Mouse (Mus musculus) urinary bladder, postnatal 25 days (tissue): ENCODE measurements around the gene Map4k1.

Experiments
- DNase-seq: peaks from one replicate; pipeline ENCODE4 v3.0.0; 2022; ENCODE audit warnings: low spot score

The Map4k1 gene

DNA sequence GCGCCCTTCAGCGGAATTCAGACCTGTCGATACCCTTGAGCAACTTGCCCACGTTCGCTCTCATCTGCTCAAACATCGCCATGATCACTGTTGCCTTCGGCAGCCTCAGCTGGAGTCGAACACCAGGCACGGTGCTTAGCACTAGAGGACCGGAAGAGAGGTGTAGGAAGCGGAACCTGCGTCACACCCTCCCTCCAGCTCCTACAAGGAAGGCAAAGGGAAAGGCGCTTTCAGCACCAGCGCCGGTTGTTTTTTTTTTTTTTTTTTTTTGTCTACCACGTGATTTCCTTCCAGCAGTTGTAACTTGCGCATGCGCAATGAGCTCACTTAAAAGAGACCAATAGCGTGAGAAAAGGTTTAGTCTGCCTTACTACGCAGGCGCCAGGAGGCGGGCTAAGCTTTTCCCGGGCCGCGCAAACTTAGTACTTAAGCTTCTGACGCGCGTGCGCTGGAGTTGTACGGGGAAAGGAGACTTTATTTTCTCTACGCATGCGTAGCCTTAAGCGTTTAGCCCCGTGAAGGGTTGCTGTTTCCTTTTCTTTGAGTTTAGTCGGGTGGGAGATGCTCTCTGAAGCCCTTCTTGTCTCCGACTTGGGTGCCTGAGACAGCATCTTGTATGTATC lies at the start of gene Map4k1, which contains the start of gene Eif3k:
TSS of gene Map4k1 (plus strand) at position 400 of the 623 bp plus-strand sequence.
TSS of gene Eif3k (minus strand) at position 214 of the 623 bp plus-strand sequence.
- DNase-seq, result peak; percentile 90

DNA sequence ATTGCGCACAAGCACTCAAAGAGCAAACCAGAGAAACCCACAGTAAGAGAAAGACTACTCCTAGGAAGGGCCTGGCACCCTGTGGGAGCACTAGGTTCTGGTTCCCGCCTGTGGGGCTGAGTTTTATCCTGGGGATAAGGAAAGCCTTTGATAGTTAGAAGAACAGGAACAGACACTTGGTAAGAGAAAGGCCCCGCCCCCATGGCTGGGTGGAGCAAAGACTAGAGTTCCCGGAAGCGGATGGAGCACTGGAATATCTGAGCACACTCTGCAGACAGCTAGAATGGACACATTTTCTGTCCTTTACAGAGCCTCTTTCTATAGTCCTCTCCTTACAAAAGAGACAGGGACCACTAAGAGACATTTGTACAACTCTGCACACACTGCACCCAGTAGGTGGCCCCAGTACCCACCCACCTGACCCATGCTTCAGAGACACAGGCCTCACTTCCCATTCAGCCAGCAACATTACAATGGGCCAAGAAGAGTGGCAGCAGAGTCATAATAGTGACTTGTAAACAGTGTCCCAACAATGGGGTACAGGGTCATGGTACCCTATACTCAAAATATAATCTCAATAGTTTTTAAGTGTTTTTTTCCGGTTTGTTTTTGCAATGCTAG lies 49.3 kb upstream of the Map4k1 start:
- DNase-seq, result no peak

DNA sequence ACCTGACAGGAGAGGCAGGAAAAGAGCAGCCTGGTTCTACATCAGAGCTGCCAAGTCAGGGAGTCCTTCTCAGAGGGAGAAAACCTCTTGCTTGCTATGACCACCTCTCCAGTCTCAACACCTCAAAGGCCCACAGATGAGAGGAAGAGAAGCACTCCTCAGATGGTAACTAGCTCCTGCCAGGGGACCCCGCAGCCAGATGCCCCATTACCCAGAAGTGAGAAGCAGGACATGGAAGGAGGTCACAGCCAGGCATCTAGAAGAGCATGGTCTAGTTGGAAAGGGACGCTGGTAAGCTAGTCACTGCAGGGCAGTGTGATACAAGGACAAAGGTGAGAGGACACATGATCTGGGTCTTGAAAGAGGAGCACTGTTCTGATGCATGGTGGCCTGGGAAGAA lies 48.0 kb upstream of the Map4k1 start:
- no peak for DNase-seq

DNA sequence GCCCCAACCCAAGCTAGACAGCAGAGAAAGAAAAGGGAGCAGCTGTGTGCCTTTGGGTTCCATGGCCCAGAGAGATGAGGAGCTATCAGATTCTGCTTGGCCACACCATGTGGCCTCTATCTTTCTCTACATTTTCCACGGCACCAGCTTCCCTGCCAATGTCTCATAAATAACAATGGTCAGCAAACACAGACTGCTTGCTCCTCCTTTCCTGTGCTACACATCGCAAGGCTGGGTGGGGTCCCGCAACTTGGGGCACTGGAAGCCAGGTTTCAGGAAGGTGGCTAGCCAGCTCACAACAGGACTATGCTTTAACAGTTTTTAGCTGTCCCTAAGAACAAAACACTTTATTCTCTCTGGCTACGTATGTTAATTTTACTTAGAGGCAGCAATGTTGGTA lies 45.1 kb upstream of the Map4k1 start:
- no peak for DNase-seq

GRCm38 (mm10) chr7:28938654-28939053 lies 43.2 kb upstream of the Map4k1 start:
- no peak for DNase-seq

DNA sequence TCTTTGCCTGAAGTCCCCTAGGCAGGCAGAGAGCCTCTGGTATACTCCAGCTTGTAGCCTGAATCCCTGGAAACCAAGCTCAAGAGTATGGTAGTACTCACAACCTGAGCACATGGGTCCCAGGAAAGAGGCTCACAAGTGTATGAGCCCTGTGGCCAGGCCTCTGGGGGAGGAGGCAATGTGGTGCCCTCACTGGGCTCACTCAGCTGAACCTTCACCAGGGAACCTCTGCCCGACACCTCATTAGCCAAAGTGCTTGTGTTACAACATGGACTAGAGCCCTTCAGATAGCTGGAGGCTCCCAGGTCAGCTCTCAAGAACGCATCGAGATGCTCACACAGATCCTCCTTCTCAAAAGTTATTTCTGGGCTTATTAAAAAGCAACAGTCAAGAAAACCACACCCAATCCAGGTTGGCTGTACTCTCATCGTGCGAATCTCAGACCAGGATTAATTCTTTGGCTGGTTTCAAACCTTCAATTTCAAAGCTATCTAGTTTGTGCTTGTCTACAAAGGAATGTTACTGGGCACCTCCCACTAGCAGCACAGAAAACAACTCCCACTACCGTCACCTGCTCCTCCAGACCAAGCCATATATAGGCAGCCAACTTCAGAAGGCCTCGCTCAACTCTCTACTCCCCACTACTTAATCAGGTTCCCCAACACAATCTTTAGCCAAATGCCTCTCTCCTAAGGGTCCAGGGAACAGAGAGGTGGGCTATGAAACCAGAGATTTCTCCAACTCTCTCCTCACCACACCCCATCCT lies 42.2 kb upstream of the Map4k1 start:
- DNase-seq, result no peak

DNA sequence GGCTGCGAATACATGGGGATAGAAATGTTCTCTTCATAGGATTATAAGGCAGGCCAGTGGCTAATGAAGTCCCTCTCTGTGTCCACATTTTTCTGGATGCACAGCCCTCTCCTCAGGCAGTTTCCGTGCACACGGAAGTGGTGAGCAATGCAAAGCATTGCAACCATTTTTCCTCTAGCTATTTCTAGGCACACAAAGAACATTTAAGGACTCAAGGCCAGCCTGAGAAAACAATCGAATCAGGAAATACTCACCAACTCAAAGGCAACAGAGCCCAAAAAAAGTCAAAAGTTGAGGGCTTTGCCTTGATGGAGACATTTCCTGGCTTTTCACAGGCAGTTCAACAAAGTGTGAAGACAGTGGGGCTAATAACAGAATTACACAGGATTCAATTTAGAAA lies 40.7 kb upstream of the Map4k1 start:
- DNase-seq, result no peak

DNA sequence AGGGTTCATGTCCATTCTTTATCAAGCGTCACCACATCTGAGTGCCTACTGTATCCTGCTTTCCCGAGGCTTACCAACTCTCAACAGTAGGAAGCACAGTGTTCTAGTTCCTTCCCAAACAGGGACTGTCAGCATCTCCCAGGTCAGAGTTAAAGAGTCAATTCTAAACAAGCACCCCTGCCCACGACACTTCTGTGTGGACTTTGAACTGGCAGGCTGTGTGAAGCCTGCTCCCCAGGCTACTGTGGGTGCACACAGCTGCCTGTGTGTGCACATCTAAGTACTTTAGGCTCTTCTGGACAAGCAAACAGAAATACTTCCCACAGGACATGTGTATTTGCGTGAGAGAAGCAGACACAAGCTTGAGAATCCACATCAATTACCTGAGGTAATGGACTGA lies 40.3 kb upstream of the Map4k1 start:
- DNase-seq, result no peak

- no peak for DNase-seq
These were observed 38.2 kb upstream of the Map4k1 start for GRCm38 (mm10) chr7:28943451-28944180.

DNA sequence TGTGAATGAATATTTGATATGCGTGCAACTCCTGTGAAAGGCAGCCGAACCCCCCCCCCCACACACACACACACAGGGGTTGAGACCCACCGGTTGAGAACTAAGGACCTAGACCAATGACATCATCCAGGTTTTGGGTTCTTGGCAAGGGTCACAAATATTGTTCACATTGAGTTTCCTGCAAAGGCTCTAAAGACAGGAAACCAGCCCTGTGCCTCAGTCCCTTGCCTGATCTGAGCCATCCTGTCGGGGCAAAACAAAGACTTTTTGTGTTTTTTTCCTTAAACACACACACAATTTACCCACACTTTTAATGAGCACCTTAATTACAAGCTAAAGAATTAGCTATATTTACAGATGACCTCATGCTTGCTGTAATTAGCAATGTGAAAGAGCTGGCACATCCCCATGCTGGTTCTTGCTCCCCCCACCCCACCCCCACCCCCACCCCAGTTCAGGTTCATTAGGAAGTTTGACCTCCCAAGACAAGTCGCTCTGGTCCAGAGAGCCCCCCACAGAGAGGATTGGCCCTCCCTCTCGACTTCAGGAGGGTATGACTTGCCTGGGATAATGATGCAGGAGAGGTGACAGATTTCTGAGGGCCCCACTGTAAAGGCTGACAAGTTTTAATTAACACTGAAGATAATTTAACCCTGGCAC lies 37.0 kb upstream of the Map4k1 start:
- DNase-seq, result no peak

GRCm38 (mm10) chr7:28945416-28946270 lies 36.2 kb upstream of the Map4k1 start:
- no peak for DNase-seq

GRCm38 (mm10) chr7:28946271-28946610 lies 35.6 kb upstream of the Map4k1 start:
- DNase-seq, result no peak

- DNase-seq, result no peak
These were observed 33.1 kb upstream of the Map4k1 start for GRCm38 (mm10) chr7:28948746-28949145.

- no peak for DNase-seq
These were observed 32.6 kb upstream of the Map4k1 start for GRCm38 (mm10) chr7:28949298-28949697.

DNA sequence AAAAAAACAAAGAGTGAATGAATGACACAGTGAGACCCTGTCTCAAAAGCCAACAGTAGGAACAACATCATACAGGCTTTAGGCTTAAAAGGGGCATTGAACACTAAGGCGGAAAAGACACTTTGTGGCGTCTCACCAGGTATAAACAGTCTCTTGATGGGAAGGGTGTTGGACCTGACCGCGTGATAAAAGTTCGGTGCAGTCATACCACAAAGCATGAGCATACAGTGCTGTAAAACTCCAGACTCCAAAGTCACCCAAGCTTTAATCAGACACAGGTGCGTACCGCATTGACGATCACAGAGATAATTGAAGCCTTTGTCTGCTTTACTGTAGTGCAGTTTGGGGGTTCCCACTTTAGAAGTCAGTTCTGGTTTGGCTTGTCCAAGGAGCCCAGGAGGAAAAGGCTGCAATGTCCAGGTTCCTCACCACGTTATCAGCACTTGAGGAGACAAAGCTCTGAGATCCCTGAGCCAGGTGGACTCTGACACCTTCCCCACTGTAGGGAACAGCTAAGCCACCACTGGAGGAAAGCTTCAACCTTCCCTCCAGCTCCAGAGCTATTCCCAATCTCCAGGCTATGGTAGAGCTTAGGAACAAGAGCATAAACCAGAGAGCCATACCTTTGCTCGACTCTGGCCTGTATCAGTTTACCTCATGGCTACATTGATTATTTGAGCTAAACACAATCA lies 31.4 kb upstream of the Map4k1 start:
- DNase-seq, result no peak

DNA sequence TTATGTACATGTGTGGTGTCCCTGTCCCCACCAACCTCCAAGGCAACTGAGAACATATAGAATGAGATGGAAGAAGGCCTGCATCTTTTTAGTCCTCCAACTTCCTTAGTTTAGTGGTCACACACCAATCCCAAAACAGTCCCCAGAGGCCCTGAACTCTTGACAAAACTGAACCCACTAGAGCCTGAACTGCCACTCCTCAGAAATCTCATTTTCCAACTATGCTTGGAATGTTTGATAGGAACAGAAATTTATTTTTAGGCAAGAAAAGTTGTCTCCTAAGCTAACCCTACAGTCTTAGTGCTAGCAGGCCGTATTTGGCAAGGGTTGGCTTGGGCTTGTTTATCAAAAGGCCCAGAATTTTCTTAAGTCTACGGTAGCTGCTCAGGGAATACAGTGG lies 30.1 kb upstream of the Map4k1 start:
- no peak for DNase-seq

DNA sequence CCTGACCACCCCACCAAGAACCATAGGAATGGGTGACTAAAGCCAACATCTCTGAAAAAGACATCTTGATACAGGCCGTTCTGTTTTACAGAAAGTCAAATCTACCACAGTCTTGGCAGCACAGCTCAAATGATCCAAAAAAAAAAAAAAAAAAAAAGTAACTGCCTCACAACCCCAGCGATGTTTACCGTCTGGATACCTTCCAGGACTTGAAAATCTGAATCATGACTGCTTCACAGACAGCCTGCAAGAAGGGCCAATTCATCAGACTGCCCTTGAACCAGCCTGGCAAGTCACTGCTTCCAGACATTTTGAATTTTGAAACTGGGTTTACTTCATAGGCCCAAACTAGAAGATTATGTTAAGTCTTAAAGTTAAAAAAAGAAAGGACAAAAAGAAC lies 29.1 kb upstream of the Map4k1 start:
- no peak for DNase-seq

DNA sequence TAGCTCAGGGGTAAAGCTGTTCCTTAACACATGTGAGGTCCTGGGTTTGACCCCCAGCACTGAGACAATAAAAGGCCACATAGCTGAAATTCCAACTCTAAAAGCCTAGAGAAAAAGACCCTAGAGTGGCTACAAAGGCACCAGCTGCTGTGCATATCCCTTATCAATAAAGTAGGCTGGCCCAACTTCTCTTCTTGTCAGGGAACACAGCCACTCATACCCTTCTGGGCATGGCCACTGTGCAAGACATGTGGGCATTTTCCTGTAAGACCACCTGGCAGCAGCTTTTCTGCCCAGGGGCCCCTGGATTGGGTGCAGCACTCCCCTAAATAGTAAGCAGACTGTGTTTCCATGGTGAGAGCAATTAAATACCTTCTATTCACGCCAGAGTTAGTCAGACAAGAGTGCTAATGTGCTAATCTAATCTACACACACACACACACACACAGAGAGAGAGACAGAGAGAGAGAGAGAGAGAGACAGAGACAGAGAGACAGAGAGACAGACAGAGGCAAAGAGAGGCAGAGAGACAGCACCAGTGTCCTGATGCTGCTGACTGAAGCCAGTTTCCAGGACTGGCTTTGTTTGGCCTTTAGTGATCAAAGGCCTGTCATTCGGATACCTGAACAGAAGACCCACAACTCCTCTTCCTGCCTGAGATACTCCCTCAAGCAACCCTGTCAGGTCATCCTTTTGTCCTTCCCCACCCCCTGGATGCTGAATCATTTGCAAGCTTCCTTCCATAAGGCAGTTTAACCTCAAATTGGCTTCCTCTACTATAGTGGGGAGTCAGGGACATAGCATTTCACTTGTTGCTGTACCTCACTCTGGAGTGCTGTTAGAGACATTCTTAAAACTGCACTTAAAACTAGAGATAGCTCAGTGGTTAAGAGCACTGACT lies 28.1 kb upstream of the Map4k1 start:
- no peak for DNase-seq

DNA sequence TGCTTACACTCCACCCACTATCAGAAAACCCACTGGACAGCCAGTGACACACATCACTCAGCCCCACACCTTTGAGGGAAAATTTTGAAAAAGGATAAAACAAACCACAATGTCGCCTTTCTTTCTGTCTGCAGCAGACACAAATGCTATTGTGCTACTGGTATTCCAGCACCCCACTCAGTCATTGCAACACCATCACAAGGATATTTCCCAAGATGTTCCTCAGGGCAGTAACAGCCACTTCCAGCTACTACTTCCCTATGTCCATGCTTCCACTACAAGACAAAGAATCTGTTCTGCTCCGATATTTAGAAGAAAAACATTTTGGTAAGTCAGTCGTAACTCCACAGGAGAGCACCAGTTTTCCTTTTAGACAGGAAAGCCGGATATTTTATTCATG lies 27.1 kb upstream of the Map4k1 start:
- DNase-seq, result no peak
